ENCODE assay signal across 18 mouse cellular contexts in the genomic region with DNA sequence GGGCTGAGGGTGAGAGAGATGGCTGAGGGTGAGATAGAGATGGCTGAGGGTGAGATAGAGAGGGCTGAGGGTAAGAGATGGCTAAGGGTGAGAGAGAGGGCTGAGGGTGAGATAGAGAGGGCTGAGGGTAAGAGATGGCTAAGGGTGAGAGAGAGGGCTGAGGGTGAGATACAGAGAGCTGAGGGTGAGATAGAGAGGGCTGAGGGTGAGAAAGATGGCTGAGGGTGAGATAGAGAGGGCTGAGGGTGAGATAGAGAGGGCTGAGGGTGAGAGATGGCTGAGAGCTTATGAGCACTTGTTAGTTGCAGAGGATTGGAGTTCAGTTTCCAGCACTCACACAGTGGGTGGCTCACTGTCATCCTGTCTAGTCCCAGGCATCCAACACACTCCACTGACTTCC. TPM values are rescaled to one million over a fixed set of nuclear protein-coding genes. Genes with fewer than 3 reads are reported as not detected.
"Had no signal": no experiment of that assay in that cellular context is flagged by ENCODE, and none has a peak within 500 bp of the region (broad histone marks: within the 10 kb centered on the region; RNA-seq: fewer than 3 reads in every experiment).

No protein-coding gene starts in this region.

- DNase-seq: kidney, adult 18-20 months; kidney, adult 9 months; kidney, postnatal 14 days; kidney, postnatal 4 days; layer of hippocampus, adult 9-11 months; lung, embryonic 14.5 days; midbrain, embryonic 14.5 days; thymus, postnatal 25 days had no signal

- H3K9ac ChIP-seq: intestine, embryonic 15.5 days; limb, embryonic 13.5 days; lung, embryonic 14.5 days had no signal

- ATAC-seq: intestine, embryonic 15.5 days; lung, postnatal 0 days had no signal

- H3K4me2 ChIP-seq: intestine, embryonic 15.5 days; limb, embryonic 13.5 days; lung, embryonic 14.5 days; midbrain, embryonic 11.5 days had no signal

- H3K4me1 ChIP-seq: intestine, embryonic 15.5 days; limb, embryonic 10.5 days; limb, embryonic 13.5 days had no signal

- H3K36me3 ChIP-seq: intestine, embryonic 15.5 days; limb, embryonic 10.5 days; limb, embryonic 13.5 days had no signal

- H3K27me3 ChIP-seq: intestine, embryonic 15.5 days; limb, embryonic 13.5 days had no signal

- H3K27ac ChIP-seq: intestine, embryonic 15.5 days; layer of hippocampus, adult 2 months; limb, embryonic 10.5 days; limb, embryonic 13.5 days; macrophage; stomach, postnatal 0 days had no signal

- H3K9me3 ChIP-seq: intestine, embryonic 15.5 days; limb, embryonic 10.5 days; limb, embryonic 13.5 days had no signal

- H3K4me3 ChIP-seq: intestine, embryonic 15.5 days; layer of hippocampus, adult 2 months; limb, embryonic 10.5 days; limb, embryonic 13.5 days; megakaryocyte, embryonic 14.5 days had no signal

RNA-seq across cellular contexts. Expression of a gene that starts 41.2 kb away (rescaled TPM):
- total RNA-seq: liver, adult 2 months had no signal
